Mouse (Mus musculus) olfactory bulb, adult 2 months (tissue): ENCODE results near the gene Pla2g1b. TPM values are rescaled to one million over a fixed set of nuclear protein-coding genes. Genes with fewer than 3 reads are reported as not detected.
A peak's percentile ranks its signal among the peaks of the same experiment; 100 is the strongest.
"Not testable (repeated sequence)": the region's sequence is repeated elsewhere in the genome, so short reads cannot be mapped to it uniquely, and the experiment has no call there.

Experiments
- H3K27ac ChIP-seq: fragments of 200-500 bp; 2 replicates; pipeline ENCODE4 v1.5.1; 2012; ENCODE audit warnings: low read depth, low read length; ENCODE audit not compliant: insufficient read depth
- H3K4me1 ChIP-seq: fragments of 200-500 bp; 2 replicates; pipeline ENCODE4 v1.6.1; 2012; ENCODE audit warnings: low read length; ENCODE audit not compliant: control insufficient read depth, insufficient read depth
- H3K4me3 ChIP-seq: fragments of 200-500 bp; 2 replicates; pipeline ENCODE4 v1.5.1; 2012; ENCODE audit warnings: mild to moderate bottlenecking, low read depth, low read length, moderate library complexity; ENCODE audit not compliant: insufficient read depth
- CTCF ChIP-seq: fragments of 200-500 bp; IDR thresholded peaks from 2 replicates; pipeline ENCODE4 v1.5.1; 2012; ENCODE audit warnings: low read depth, mild to moderate bottlenecking, low read length, moderate library complexity; ENCODE audit not compliant: insufficient read depth
- POLR2A ChIP-seq: fragments of 200-500 bp; IDR thresholded peaks from 2 replicates; pipeline ENCODE4 v1.6.1; 2012; ENCODE audit warnings: mild to moderate bottlenecking, low read depth, low read length, moderate library complexity; ENCODE audit not compliant: insufficient read depth
- WGBS: fragments of 180-500 bp; shearing (Covaris S2); methylation state at CpG from one replicate; pipeline ENCODE4 v1.1.7; 2018; 5-methylcytosine and 5-hydroxymethylcytosine counted together
- polyA plus RNA-seq: library from polyadenylated mRNA; stranded (reverse); fragments of >200 nt; gene quantifications from 2 replicates; pipeline ENCODE4 v1.2.4, GENCODE M21; 2012; ENCODE audit warnings: low replicate concordance; ENCODE audit not compliant: missing spikeins, insufficient read depth, insufficient read length

Pla2g1b gene
- polyA plus RNA-seq, 1 experiment: not detected

DNA sequence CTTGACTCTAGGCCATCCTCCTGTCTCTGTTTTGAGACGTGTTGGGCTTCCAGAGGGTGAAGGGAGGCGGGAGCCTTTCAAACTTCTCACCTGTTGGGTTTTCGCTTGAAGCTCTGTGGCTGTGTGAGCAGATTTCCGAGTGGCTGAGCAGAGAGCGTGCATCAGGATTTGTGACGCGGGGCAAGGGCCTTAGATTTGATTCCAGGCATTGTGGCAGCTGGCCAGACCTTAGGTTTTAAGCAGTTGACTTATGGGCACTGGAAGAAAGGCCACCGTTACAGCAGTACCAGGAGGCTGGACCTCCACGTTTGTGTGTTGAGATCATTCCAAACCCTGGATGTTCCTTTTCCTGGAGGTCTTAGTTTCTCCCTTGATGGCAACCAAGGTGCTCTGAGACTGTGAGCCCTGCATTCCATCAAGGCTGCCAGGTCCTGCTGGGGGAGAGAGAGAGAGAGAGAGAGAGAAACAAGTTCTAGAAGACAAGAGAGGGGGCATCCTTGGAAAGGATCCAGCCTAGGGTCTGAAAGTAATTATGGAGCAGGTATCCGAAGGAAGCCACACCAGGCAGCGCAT, 31.7 kb upstream of the Pla2g1b start:
- H3K4me1 ChIP-seq: peaks cover 61% of the 10 kb centered on the region
- TF ChIP-seq POLR2A (no peak), CTCF (no peak)
- H3K27ac ChIP-seq: peak overlapping the region; percentile 10
- 72% methylated on average over 11 of the region's 11 CpGs for WGBS
- no peak overlapping the region for H3K4me3 ChIP-seq

DNA sequence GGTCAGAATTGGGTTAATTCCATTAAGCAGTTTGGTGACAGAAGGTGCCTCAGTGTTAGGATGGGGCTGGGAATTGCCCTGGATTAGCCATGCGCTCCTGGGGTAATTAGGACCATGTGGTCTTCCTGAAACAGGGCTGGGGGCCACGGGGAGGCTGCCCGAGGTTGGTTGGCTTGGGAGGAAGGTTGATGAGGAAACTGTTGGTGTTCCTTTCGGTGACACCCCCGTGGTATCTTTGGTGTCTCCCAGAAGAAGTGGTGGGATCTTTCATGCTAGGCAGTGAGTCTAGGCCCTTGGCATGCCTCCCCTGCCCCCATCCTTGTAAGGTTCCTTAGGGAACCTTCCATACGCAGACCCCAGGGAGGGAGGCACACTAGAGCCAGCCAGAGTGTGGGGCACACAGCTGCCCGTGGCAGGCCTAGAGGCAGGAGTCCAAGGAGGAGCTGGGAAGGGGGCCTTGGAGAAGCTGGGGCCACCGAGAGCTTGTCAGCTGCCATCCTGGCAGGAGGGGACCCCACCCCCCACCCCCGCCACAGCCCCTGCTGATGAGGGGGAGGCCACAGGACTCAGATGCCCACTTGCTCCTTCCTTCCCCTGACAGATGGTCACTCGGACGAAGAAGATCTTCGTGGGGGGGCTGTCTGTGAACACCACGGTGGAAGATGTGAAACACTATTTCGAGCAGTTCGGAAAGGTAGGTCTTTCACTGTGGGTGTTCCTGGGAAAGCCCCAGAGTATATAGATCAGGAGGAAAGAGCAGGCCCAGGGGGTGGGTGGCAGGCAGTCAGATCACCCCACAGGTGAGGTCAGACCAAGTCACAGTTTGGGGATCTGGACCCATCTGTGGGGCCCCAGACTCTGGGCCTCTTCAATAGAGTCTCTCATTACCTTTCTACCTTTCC, 31.0 kb upstream of the Pla2g1b start:
- H3K4me1 ChIP-seq: peaks cover 61% of the 10 kb centered on the region
- H3K4me3 ChIP-seq: no peak overlapping the region
- peak overlapping the region; percentile 99 for H3K27ac ChIP-seq
- no peak for TF ChIP-seq POLR2A
- no peak for TF ChIP-seq CTCF
- 43% methylated on average over 15 of the region's 15 CpGs for WGBS

GRCm38 (mm10) chr5:115435755-115436379, 30.2 kb upstream of the Pla2g1b start:
- H3K4me1 ChIP-seq: peaks cover 55% of the 10 kb centered on the region
- WGBS: 13% methylated on average over 8 of the region's 8 CpGs
- TF ChIP-seq CTCF (no peak), POLR2A (no peak)
- peak overlapping the region; percentile 99 for H3K27ac ChIP-seq
- H3K4me3 ChIP-seq: peak overlapping the region; percentile 46

DNA sequence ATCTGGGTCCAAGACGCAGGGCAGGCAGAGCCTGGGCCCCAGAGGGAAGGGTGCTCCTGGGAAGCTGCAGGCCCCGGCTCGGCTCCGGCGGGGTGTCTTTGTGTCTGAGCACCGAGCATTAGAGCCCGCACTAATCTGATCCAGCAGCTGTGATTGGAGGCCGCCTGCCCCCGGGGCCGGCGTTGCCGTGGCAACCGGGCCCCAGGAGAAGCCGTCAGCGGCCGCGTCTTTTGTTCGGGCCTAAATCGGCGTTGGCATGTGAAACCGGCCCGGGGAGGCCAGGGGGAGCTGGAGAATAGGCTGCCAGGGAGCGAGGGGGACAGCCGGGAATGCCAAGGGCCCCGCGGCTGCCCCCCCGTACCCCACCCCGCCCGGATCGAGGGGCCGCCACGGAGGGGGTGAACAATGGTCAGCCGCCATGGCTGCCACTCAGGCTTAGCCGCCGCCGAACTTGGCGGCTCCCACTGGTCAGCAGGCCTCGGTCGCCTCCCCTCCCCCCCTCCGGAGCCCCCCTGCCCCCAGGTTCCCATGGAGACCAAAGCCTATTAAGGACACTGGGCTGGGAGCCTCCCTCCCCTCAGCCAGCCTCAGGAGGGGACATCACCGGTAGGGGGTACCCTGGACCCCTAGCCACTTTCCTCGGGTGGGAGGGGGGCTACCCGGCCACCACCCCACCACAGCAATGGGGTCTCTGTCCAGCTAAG, 29.5 kb upstream of the Pla2g1b start:
- Histone ChIP-seq H3K4me1 (peaks cover 50% of the 10 kb centered on the region), H3K4me3 (peak overlapping the region; percentile 46), H3K27ac (peak overlapping the region; percentile 99)
- WGBS: under 1% methylated on average over 40 of the region's 43 CpGs
- peak; percentile 90; the same call in 1 of the 2 replicates for TF ChIP-seq POLR2A
- TF ChIP-seq CTCF: no peak; the same call in 1 of the 2 replicates

- Histone ChIP-seq H3K4me3 (no peak overlapping the region), H3K4me1 (peaks cover 41% of the 10 kb centered on the region), H3K27ac (peak overlapping the region; percentile 78)
- no peak for TF ChIP-seq POLR2A
- TF ChIP-seq CTCF: no peak
- WGBS: 52% methylated on average over 7 of the region's 7 CpGs
Measured at GRCm38 (mm10) chr5:115437242-115437944, 28.7 kb upstream of the Pla2g1b start.

DNA sequence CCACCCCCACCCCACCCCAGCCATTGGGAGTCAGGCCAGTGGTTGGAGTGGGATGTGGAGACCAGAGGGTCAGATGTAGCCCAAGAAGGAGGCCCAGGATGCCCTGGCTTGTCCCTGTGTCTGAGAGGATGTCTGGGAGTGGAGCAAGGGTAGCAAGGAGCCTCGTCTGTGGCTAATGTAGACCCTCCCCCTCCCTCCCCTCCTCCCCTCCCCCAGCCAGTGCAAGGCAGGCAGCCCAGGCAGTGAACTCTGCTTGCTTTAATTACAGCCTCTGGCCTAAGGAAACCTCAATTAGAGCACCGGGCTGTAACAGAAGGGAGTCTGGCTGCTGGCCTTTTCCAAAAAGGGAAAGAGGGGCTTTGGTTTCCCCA, 28.1 kb upstream of the Pla2g1b start:
- Histone ChIP-seq H3K4me1 (peaks cover 38% of the 10 kb centered on the region), H3K4me3 (no peak overlapping the region), H3K27ac (peak overlapping the region; percentile 50; the same call in 1 of the 2 replicates)
- TF ChIP-seq CTCF (no peak), POLR2A (no peak)
- 11% methylated on average over 2 of the region's 2 CpGs for WGBS

DNA sequence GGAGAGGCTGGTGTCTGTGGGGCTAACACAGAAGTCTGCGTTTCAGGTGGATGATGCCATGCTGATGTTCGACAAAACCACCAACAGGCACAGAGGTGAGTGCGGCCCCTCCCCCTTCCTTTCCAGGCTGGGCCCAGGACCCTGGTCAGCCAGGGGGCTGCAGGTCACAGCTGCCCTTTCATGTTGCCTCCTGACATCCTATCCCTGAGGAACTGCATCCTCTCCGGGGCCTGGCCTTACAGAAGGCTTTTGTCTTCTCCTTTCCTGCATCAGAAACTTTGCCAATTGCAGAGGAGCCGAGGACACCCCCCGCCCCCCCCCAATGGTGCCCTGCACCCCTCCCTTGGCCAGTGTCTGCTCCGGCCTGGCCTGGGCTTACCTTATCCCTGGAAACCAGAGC, 27.4 kb upstream of the Pla2g1b start:
- 0 out of 2 replicates have a peak overlapping the region, but pooled peaks have one; percentile 50 for H3K27ac ChIP-seq
- H3K4me1 ChIP-seq: peaks cover 38% of the 10 kb centered on the region
- 41% methylated on average over 7 of the region's 7 CpGs for WGBS
- TF ChIP-seq CTCF (no peak), POLR2A (no peak)
- no peak overlapping the region for H3K4me3 ChIP-seq

GRCm38 (mm10) chr5:115441205-115441849, 24.7 kb upstream of the Pla2g1b start:
- Histone ChIP-seq H3K27ac (no peak overlapping the region), H3K4me3 (no peak overlapping the region), H3K4me1 (peaks cover 19% of the 10 kb centered on the region)
- TF ChIP-seq POLR2A (no peak), CTCF (peak; percentile 31; the same call in 1 of the 2 replicates)
- 33% methylated on average over 14 of the region's 14 CpGs for WGBS

GRCm38 (mm10) chr5:115442663-115443062, 23.4 kb upstream of the Pla2g1b start:
- peaks cover 14% of the 10 kb centered on the region; the same call in 1 of the 2 replicates for H3K4me1 ChIP-seq
- H3K4me3 ChIP-seq, H3K27ac ChIP-seq: not testable (repeated sequence)
- WGBS: 77% methylated on average over 5 of the region's 5 CpGs
